Mouse (Mus musculus): ENCODE data around the gene Ppm1m.

Ppm1m gene

DNA sequence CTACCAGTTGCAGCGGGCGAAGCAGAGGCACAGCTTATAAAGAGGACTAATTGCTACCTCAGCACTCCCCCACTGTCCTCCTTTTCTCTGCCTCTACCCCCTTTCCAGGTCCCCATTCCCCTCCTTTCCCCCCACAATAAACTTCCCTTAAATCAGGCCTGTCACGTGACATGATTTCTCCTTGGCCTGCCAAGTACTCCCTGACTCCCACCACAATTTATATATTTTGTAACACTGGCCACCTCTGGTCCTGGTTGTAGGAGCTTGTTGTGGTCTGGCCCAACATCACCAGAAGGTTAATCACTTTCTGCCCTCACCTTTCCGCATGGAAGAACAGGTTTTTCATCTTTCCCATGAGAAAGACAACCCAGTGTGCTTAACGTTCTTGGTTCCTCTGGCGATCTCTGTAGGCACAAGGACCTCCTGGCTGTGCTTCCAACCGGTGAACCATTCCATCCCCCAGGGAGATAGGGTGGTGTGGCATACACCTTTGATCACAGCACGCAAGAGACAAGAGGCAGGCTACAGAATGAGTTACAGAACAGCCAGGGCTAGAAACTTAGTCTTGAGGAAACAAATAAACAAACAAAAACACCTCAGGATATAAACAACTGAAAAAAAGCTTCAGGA, 21.5 kb upstream of the Ppm1m start:
- no peak for DNase-seq (ENCODE audit: low read depth, low spot score)

DNA sequence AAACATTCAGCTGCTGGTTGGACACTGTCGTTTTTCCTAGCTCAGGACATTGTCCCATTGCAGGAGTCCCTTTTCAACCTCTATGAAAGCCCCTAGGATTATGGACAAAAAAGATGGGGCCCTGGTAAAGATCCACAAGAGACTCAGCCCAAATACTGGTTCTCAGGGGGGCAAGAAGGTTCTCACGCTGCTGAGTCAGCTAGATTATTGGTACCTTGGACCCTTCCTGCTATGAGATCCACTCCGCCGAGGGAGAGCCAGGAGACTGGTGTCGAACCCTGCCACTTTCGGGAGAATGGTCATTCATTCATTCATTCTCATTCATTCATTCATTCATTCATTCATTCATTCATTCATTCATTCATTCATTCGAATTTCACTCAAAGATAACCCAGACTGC, 17.4 kb upstream of the Ppm1m start:
- DNase-seq (ENCODE audit: low read depth, low spot score): no peak

DNA sequence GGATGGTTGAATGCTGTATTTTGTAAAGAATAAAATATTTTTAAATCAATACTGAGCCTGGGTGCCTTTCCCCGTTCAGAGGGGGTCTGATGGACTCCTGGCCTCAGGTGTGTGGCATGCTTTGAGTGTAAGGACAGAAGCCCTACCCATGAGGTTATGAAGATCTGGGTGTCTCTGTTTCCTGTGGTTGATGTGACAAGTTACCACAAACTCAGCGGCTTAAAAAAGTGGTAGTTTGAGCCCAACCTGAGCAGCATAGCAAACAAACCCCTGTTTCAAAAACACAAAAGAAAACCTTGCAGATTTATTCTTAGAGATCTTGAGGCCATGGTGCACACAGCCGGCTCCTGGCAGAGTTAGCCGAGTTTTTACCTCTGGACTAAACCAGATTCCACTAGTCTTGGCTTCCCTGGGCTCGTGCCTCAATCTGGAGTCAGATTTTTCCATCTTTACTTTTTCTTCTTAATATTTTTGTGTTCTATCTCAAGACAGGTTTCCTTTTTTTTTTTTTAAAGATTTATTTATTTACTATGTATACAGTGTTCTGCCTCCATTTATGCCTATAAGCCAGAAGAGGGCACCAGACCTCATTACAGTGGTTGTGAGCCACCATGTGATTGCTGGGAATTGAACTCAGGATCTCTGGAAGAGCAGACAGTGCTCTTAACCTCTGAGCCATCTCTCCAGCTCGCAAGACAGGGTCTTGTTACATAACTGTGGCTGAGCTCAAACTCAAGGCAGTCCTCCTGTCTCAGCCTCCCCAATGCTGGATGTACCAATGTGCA, 16.0 kb upstream of the Ppm1m start:
- DNase-seq (ENCODE audit: low read depth, low spot score): no peak

DNA sequence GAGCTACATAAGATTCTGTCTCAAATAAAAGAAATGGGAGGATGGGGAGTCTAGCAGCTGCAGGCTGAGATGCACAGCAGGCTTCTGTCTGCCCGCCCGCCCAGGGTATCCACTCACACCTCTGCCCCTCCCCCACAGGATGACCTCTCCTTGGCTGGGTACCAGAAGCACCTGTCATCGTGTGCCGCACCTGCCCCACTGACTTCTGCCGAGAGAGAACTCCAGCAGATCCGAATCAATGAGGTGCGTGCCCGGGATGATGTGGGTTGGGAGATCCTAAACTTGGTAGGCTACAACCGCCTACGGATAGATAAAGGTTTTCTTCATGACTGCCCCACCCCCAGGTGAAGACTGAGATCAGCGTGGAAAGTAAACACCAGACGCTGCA, 13.0 kb upstream of the Ppm1m start:
- no peak for DNase-seq (ENCODE audit: low read depth, low spot score)

DNA sequence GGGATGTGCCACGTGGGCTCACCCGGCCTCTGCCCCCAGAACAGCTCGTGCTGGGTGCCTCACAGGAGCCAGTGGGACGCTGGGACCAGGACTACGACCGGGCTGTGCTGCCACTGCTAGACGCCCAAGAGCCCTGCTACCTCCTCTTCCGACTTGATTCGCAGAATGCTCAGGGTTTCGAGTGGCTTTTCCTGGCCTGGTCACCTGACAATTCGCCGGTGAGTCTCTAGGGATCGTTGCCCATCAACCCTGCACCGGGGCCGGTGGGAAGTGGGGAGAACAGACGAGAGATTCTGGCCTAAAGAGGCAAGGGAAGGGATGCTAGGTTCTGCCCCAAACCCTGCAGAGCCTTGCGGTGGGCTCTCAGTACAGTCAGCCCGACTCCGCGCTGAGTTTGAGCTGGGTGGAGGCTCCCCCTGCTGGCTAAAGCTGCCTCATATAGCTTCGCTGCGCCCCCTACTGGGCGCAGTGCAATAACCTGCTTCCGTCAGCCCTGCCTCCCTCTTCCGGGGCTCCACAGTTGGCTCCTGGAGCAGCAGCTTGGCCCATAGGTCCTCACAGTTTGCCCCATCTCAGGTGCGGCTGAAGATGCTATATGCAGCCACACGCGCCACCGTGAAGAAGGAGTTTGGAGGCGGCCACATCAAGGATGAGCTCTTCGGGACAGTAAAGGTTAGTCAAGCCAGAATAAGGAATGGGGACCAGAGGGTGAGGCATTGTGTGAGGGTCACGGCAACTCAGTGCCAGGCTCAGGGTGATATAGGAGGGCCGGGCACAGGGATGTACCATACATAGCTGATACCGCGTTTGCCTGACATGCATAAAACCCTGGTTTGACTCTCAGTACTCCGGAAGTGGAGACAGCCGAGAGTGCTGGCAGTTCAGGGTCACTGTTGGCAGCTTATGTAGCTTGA, 12.4 kb upstream of the Ppm1m start:
- DNase-seq (ENCODE audit: low read depth, low spot score): peak; percentile 87

DNA sequence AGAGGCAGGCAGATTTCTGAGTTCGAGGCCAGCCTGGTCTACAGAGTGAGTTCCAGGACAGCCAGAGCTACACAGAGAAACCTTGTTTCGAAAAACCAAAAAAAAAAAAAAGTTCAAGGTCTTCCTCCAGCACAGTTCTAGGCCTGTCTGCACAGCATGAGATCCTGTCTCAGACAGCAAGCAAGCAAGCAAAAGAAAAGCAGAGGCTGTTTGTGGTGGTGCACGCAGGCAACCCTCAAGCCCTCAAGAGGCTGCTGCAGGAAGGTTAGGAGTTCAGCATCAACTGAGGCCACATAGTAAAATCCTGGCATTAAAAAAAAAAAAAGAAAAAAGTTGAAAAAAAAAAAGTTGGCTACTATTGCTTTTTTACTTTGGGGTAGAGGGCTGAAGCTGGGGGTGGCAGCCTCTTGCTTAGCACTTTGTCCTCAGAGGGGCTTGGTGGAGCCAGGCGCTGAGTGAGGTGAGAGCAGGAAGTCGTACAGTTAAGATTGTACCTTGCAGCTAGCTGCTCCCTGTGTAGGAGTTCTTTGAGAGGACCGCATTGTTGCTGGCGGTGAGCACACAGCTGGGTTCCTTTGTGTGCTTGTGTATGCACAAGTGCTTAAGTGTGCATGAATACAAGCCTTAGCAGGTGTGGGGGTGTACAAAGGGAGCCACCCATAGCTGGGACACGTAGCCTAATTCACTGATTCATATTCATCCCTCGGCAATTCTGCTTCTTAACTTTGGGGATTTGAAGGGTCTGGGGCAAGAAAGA, 11.5 kb upstream of the Ppm1m start:
- no peak for DNase-seq (ENCODE audit: low read depth, low spot score)

DNA sequence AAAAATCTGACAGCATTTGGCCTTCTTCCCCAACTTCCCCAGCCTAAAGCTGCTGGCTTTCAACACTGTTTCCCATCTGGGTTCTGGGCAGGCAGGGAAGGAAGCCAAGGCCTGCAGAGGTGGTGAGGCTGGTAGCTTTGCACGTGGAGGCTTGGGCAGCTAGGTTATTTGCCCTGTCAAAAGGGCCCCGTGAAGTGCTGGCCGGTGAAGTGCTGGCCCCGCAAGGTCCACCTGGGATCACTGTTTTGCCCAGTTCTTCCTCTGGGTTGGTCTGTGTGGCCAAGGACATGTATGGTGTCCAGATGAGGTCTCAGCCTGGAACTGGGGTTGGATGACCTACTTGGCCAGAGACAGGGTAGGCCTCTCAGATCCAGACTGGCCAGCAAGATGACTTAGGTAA, 10.4 kb upstream of the Ppm1m start:
- no peak for DNase-seq (ENCODE audit: low read depth, low spot score)

DNA sequence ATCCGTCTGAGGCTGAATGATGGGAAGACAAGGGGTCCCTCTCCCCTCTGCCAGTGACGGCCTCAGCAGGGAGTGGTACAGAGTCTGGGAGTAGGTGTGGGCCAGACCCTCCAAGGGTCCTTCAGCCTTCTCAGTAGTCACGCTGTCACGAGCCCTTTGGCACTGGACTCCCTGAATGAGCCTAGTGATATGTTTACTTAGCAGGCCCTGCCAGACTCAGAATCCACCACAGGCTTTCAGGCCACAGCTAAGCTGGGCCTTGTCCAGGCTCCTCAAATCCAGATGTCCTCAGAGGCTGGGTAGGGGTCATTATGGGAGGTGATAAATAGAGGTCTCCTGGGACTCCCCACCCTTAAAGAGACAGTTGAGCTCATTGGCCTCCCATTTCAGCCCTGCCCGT, 8.6 kb upstream of the Ppm1m start:
- no peak for DNase-seq (ENCODE audit: low read depth, low spot score)

DNA sequence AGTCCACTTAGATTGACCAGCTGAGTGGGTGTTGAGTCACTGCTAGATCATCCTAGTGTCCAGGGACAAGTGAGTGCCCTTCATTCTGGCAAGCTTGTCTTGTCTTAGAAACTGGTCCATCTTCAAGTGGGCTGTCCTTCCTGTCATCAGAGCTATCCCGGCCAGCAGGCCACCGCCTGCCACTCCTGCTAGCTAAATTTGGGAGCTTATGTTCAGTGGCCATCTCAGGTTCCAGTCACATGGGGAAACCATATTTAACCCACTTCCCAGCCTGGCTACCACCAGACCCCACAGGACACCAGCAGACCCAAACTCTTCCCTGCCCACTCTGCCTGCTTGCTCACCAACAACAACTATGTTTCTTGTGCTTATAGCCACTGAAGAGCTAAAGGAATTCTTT, 7.0 kb upstream of the Ppm1m start:
- DNase-seq (ENCODE audit: low read depth, low spot score): no peak

DNA sequence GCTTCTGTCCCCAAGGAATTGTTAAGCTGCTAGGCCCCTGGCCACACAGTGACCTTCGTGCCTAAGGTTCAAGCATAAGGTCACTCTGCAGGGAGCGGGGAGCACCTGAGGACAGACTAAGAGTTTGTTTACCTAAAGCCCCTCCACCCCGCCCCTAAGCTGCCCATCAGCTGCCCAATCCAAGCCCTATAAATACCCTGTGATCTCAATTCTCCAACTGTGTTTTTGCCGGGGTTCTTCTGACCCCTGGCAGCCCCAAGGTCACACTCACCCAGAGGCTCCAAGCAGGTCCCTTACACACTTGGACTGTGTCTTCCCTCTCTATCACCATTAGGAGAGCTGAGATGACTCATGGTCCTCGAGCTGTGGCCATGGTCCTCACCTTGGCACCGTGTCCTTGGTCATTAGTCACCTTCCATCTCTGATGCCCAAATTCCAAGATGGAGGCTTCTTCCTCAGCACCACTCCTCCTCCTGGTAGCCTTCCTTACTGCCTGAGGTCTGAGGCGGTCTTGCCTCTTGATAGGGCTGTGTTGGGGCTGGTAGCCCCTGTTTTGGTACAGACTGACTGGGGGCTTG, 6.3 kb upstream of the Ppm1m start:
- DNase-seq (ENCODE audit: low read depth, low spot score): no peak

DNA sequence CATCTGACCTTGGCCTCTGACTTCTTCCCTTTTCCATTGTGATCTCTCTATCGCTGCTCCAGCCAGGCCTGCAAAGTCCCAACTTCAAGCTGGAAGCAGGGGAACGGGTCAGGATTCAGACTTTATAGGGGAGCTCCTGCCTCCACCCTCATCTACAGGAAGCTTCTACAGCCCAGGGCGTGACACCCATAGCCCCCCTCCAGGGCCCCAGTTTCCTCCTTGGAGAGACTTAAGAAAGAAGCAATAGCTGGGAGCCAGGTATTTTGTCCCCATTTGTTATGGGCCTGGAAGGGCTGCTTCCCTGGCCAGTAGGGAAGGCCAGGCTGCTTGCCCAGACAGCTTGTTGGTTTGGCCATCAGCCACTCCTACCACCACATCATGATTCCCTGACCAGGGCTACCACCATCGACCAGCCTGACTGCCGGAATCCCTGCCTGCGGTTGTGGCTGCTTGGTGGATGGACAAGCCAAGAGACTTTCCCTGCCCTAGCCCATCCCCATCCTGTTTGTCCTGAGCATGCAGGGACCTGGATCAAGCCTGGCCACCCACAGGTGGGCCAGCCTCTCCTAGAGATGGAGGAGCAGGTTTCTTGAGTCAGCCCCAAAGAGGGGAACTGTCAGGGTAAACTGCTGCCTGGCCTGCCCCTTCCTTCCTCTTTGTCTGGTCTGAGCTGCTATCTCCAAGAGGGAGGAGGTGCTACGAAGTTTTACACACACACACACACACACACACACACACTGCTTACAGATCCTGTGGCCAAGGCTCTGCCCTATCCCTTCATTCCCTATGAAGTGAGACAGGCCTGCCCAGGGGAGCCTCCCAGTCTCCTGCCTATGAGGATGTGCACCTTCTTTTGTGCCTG, 4.7 kb upstream of the Ppm1m start:
- DNase-seq (ENCODE audit: low read depth, low spot score): no peak

DNA sequence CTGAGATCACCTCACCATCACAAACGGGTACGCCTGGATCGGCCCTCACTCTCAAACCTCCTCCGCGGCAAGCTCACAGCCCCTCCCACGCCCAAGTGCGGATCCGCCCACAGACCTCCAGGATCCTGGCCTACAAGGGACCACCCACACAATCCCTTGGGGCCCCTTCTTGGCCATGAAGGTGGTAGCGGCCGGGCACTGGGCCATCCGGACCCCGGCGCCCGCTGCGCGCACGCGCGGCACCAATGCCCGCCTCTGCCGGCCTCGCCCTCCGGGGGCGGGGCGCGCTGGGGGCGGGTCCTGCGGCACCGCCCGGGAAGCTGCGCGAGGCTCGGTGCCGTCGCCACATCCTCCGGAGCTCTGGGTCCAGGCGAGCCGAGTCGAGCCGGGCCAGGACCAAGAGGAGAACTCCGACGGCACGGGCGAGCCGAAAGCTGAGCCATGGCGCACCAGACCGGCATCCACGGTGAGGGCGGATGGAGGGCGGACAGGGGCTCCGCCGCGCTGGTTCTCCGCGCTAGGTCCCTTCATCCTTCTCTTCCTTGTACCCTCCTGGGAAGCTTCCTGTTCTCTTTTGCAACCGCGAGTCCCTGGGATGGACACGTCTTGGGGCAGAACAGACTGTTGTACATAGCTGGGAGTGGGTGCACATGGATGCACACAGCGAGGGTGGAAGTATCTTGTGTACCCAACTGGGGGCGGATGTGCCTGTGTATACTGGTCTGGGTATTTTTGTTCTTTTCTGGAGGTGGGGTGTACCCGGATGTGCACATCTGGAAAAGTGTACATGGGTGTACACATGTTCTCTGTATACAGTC, 3.5 kb upstream of the Ppm1m start, which contains the start of gene Twf2:
Gene Twf2 (plus strand): TSS at position 290 of the 818 bp plus-strand sequence.
- peak; percentile 73 for DNase-seq (ENCODE audit: low read depth, low spot score)

DNA sequence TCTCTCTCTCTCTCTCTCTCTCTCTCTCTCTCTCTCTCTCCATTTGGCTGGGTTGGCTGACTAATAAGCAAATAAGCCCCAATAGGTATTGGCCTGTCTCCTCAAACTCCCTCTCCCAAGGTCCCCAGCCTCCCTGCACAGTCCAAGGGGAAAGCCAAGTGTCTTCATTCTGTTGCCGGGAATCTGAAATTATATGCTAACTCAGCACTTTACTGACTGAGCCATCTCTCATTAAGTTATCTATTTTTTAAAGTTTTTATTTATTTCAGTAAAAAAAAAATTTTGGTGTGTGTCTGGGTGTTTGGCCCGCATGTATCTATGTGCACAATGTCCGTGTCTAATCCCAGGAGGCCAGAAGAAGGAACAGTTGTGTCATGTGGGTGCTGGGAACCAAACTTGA, 2.3 kb upstream of the Ppm1m start:
- no peak for DNase-seq (ENCODE audit: low read depth, low spot score)

DNA sequence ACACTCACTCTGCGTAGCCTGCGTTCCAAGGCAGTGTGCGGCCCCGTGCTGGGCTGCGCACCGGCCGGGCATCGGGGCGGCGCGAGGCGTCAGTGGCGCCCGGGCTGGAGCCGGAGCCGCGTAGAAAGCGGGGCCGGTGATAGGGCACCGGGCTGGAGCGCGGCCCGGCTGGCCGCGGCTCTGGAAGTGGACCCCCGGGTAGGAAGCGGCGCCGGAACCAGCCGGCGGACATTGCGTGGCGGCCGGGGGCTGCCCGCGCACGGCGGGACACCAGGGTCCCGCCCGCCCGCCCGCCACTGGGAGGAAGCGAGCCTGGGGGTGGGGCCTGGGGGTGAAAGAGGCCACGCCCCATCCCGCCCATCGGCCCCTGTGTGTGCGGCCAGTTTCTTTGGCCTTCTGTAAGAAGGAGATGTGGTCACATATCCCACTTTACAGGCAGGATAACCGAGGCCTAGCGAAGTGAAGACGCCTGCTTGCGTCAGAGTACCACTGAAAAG, 536 bp downstream of the Ppm1m start:
- DNase-seq (ENCODE audit: low read depth, low spot score): no peak

DNA sequence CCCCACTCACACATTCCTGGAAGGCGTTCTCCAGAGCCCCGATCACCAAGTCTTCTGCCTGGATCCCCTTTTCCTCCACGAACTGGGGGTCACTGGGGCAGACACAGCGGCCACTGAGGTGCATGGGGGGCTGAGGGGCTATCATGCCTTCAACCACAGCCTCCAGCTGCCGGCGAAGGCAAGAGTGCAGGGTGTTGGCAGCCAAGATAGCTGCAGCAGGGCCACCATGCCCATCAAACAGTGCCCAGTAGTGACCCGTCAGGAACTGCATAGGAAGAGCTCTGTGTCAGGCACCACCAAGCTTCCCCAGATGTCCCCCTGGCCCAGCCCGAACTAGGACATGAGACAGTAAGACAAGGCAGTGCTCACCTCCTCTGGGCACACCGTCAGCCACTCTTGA, 1.8 kb downstream of the Ppm1m start:
- no peak for DNase-seq (ENCODE audit: low read depth, low spot score)

DNA sequence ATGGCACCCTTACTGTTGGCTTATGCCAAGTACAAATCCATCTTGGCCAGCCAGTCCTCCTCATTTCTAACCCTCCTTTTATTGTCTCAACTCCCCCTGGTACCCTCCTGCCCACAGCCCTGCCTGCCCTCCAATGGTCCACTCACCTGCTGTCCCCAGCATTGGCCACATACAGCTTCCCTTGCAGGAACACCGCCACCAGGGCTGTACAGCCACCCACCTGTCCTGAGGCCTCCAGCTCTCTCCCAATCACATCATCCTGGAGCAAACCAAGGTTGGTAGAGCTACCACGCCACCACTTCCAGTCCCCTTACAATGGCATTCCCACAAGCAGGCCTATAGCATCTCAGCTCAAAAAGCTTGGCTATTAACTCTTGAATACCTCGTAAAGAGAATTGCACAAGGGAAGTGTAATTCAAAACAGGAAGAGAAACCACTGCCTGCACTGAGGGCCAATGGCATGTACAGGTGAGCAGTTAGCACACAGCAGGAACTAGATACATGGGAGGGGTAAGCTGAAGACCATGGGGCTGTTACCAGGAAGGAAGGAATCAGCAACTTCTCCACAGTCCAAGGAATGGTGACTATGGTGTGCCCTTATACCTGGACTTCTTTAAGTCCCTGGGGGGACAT, 2.3 kb downstream of the Ppm1m start:
- no peak for DNase-seq (ENCODE audit: low read depth, low spot score)

DNA sequence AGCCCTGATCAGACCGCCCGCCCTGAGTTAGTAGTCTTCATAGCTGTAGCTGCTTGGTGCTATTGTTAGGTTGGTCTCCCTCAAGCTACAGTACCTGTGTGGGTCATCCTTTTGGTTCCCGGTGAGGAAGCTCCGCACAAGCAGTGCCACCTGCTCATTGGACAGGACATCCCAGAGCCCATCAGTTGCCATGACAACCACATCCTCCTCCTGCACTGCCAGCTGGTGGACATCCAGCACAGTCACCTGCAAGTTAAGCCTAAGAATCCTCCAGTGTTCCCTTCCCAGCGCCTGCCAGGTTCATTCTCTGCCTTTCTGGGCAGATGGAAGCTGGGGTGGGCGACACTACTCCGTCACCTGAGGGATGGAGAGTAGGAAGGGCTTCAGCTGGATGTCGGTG, 3.9 kb downstream of the Ppm1m start:
- no peak for DNase-seq (ENCODE audit: low read depth, low spot score)

DNA sequence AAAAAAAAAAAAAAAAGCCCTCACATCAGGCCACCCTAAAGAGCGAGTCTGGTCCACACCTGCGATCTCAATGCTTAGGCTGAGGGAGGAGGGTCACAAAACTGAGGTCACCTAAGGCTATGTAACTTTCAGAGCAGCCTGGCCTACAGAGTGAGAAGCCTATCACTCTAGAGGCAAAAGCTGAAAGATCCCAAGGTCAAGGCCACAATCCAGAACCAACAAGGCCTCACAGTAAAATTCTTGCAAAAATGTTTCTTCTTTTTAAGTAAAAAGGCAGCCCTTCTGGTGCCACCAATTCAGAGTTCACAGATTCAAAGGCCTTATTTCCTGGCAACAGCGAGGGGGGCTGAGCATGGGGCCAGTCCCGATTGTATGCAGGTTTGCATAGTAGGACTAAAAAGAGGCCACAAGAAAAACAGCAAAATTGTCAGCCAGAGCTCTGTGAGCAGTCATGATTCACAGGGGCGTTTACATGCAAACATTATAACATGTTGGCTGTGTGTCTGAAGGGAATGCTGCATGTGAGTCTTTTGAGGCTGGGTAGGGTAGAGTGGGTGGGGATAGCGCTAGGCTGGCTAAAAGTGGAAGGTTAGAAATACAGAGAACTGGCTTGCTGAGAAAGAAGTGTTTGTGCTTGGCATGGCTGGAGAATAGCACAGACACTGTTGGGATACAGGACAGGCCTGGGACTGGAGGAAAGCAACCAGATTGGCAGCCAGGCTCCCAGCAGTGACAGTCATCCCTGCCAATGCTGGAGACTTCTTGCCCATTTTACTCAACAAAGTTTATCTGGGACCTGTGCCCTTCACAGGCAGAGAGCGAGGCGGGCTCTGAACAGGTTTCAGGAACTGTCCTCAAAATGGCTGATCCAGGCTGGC, 5.4 kb downstream of the Ppm1m start:
- DNase-seq (ENCODE audit: low read depth, low spot score): no peak
